Mouse (Mus musculus) erythroid progenitor cell, adult 5-6 weeks (primary cell): Measurements from ENCODE around the gene Efemp2. TPM values are rescaled to one million over a fixed set of nuclear protein-coding genes. Genes with fewer than 3 reads are reported as not detected.

Source experiments
- ATAC-seq: replicated peaks from 2 replicates; pipeline ENCODE4 v1.8.0; 2016; ENCODE audit warnings: moderate number of reproducible peaks, mild to moderate bottlenecking, moderate TSS enrichment, inconsistent platforms; ENCODE audit not compliant: poor library complexity, low FRiP score, severe bottlenecking
- total RNA-seq, 2 experiments: library from RNA; stranded (forward) in 1 of 2; stranded (reverse) in 1 of 2; fragments of 150-400 nt in 1 of 2; fragments of 186-747, 209-891 nt in 1 of 2; gene quantifications; 2 replicates each; pipeline versions ENCODE4 v1.2.3 to v1.2.4; 2015 to 2017; ENCODE audit warnings: low replicate concordance in 2 of 2

Gene Efemp2
- total RNA-seq (2015; ENCODE audit: low replicate concordance), result 5.0 TPM in 1 of 2 replicates, not detected in the other
- total RNA-seq (2017; ENCODE audit: low replicate concordance), result not detected in 2 replicates

DNA sequence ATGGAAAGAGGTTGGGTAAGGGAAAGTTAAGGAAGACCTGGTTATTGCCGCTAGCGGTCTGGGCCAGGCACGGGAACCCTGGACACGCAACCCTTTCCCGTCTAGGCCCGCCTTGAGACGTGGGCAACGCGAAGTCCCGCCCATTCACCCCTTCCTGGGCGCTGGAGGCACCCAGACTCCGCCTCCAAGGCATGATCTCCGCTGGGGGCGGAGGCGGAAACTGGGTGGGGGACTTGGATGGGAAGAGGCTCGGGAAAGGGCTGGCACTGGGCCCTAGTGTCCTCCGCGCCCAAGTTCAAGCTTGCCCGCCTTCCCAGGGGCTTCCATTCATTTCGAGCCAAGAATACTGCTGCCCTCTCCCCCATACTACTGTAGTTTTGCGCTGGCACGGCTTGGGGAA is at the start of gene Efemp2:
Gene Efemp2 (plus strand): TSS at position 235 of the 400 bp plus-strand sequence.
- no peak for ATAC-seq

DNA sequence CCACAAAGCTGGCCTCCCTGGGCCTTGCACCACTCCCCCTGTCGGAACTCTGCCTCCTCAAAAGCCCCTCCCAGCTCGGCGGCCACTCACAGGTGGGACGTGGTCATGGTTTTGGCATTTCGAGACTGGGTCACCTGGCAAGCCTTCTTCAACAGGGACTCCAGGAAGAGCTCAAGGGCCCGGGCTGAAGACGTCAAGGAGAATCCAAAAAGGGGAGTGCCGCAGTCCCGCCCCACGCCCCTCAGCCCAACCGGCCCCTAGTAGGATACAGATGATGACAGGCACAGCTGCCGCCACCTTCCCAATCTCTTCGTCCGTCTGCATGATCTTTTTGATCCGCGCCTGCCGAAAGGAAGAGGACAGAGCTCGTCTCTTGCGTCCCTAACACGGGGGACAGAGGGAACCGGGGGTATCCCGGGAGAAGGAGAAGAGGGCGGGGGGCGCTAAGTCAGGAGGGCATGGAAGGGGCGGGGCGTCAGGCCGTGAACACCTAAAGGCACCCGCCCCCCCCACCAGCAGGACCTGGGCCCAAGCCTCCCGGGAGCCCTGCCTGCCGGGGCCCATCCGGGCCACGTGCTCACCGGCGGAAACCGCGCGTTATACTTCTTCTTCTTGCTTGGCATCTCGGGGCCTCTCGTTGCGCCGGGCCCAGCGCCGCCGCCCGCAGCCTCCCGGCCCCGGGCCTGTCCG is 49.5 kb upstream of the Efemp2 start:
- peak; percentile 23 for ATAC-seq

DNA sequence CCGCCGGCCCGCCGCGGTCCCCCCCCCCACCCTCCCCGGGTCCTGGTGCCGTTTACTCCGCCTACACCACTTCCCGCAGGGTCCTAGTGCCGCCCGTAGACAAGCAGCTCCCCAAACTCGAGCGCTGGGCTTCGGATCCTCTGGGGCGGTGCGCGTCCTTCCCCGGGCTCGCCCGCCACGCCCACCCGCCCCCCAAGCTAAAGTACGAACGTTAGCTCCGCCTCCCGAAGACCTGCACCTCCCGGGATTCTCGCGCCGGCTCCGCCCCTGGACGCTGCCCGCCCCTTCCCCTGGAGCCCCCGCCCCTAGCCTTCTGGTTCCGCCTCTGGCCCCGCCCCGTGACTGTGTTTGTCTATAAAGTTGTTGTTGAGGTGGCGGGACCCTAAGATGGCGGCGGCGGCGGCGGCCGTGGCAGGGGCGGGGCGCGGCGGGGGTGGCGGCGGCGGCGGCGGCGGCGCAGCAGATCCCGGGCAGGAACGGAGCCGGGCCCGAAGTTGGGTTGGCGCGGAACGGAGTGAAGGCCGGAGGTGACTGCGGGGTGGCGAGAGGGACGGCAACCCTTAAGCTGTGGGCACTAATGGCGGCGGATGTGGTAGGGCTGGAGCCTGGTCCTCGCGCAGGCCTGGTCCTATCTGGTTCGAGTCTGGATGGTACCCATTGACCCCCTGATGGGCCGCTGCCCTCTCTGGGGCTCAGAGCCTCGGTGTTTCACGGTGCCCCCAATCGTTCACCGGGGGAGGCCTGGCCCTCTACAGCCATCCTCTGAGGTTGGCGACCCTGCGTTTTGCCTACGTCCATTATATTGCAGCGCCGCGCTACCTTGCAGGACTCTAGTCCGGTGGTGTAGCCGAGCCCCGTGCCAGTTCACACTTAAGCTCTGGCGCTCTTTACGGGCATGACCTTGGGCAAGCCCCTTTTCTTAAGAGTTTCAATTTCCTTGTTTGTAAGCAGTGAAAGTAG is 48.7 kb upstream of the Efemp2 start, which contains the start of the genes Drap1 and AI837181:
Gene Drap1 (minus strand): TSS at position 198 of the 960 bp plus-strand sequence.
Gene AI837181 (plus strand): TSS at position 363 of the 960 bp plus-strand sequence.
- ATAC-seq, result peak; percentile 78

DNA sequence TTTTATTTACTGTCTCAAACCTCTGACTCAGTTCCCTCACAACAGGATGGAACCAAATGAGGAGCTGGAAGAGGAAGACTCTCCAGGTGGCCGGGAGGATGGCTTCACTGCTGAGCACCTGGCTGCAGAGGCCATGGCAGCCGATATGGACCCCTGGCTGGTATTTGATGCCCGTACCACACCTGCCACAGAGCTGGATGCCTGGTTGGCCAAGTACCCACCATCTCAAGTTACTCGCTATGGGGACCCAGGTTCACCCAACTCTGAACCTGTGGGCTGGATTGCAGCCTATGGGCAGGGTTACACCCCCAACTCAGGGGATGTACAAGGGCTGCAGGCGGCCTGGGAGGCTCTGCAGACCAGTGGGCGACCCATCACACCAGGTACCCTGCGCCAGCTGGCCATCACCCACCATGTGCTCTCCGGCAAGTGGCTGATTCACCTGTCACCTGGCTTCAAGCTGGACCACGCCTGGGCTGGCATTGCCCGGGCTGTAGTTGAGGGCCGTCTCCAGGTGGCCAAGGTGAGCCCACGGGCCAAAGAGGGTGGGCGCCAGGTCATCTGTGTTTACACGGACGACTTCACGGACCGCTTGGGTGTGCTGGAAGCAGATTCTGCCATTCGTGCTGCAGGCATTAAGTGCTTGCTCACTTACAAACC is 47.7 kb upstream of the Efemp2 start:
- no peak for ATAC-seq

DNA sequence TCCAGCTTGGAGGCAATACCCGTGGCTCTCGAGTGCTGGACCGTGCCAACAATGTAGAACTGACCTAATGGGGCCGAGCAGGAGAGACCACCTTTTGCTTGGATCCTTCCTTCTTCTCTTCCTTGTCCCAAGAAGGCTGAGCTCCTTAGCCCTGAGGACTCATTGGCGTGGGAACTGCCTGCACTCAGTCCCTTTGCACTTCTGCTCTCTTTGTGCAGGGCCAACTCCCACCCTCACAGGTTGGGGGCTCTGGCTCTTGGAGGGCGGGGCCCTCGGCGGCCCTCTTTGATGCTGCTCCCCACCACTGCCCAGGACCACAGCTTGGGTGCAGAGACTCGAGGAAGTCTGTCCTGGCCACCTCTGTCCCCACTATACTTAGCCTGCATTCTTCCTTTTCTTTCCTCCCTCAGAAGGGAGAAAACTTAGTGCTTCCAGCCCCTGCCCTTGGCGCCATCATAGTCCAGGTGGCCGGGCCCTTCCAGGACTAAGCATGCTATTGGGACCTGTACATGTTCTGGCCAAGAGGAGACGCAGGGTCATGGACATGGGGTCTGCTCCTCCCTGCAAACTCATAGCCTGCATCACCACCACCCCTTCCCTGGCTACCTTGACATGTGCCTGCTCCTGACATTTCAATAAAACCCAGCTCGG is 47.0 kb upstream of the Efemp2 start:
- no peak for ATAC-seq

DNA sequence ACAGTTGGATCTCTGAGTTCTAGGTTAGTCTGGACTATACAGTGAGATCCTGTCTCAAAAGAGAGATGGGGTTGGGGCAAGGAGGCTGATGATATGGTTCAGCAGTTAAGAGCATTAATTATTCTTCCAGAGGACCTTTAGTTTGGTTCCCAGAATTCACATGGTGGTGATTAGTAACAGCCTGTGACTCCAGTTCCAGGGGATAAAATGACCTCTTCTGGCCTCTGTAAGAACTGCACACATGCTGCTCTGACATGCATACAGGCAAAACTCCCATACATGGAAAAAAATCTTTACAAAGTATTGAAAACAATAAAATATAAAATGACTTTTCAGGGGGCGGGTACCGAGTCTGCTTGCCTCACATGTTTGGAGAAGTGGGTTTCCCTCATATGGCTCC is 45.7 kb upstream of the Efemp2 start:
- ATAC-seq, result no peak

DNA sequence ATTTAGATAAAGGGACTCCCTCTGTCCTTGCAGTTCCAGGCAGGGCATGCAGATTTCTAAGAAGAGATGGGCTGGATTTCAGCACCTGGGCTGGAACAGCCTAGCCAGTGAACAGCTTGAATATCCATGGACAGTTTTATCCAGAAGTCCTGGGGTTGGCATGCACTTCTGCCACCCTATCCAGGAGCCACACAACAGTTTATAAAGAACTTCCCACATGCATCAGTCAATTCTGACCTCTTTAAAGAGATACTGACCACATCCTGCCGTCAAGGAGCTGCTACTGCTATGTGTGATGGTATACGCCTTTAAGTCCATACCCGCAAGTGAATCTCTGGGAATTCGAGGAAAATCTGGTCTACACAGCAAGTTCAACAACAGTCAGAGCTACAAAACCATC is 44.5 kb upstream of the Efemp2 start:
- no peak for ATAC-seq

DNA sequence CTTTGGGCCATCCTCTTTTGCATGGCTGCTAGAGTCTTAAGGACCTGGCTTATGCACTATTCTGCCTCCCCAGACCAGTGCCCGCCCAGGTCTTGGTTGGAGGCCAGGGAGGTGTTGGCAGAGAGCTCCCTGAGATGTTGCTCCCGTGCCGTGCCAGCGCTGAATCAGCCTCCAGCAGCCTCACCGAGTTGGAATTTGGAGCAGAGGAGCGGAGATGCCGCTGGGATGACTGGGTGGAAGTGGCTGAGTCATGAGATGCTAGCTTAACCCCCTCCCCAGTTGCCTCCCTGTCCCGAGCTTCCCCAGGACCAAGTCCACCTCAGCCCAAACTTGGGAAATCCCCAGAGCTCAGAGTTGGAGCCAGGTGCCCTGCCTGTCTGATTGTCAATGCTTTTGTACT is 43.9 kb upstream of the Efemp2 start:
- no peak for ATAC-seq

DNA sequence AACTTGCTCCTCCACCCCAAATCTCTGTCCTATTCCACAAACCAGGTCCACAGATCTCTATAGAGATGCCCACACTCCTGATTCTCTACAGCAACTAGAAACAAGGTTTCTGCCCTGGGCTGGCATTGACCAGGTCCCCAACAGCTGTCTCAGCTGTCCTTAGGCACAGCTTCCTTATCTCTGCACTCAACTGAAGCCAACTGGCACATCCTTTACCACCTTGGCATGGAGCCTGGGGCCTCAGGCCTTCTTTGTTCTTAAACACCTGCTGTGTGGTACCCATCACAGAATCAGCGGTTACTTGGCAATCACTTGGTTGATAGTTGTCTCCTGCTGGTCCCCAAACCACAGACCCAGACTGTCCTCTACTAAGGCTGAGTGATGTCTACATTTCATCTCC is 43.3 kb upstream of the Efemp2 start:
- no peak for ATAC-seq

DNA sequence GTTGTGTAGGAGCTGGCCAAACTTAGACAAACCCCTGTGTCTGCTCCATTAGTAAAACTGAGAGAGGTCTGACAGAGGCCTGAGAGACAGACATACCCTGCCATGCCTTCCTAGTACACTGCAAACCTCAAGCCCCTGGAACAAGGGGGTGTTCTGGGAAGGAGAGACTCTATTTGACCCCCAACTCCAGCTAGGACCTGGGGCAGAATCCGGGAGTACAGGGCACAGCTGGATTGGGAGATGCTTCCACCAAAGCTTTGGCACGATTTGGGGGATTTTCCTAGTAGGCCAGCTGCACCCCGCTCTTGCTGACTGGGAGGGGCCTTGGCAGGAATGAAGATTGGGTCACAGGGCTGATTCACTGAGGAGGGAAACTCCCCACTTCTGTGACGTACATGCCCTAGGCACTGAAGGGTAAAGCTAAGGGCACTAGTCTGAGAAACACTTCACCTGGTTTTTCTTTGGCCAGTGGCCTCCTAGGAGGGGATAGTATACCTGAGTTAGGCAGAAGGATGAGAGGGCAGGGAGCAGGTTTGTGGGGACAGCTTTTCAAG is 41.8 kb upstream of the Efemp2 start:
- ATAC-seq, result no peak

DNA sequence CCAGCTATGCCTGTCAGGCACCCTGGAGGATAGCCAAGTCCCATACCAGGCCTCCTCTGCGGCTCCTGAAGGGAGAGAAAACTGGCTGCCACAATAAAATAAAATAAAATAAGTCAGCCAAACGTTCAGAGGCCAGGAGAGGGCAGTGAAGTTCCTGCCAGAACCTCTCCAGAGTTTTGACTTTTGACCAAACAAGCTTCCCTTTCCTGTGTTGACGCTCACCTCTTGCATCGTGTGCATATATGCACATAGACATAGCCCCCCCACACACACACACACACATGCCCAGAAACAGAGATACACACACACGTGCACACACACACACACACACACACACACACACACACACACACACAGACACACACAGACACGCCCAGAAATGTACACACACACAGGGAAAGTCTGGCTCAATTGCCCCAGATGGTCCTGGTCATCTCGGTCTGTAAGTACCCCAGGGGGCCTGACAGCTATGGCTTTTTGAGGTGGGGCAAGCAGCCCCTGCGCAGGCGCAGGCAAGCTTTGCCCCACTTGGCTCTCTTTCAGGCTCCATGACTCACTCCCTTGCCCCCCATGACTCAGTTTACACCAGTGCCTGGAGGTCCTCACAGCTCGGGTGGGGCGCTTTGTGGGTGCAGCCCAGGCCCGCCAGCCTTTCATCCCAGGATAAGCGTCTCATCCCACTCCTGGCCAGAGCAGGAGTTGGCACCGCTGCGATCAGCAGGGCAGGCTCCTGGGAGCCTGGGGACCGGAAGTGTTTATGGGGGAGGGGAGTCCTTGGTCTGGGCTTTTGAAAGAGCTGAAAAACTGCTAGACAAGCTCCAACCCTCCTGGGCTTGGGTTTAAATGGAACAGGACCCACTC is 40.5 kb upstream of the Efemp2 start:
- no peak for ATAC-seq

DNA sequence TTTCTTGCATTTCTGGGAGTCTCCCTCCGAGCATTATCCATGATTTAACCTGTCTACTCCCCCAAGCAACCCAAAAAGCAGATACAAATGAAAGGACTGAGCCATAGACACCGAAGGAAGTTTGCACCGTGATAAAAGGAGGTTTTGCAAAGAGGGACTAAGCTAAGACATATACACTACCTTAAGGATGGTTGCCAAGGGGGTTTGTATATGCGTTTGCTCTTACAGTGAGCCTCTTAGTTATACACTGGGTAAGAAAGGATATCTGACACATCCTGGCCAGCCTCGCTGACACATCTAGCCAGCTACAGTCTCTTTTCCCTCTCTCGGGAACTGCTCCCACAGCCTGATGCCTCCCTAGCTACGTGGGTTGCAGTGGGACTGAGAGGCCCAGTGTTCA is 39.8 kb upstream of the Efemp2 start:
- ATAC-seq, result no peak

DNA sequence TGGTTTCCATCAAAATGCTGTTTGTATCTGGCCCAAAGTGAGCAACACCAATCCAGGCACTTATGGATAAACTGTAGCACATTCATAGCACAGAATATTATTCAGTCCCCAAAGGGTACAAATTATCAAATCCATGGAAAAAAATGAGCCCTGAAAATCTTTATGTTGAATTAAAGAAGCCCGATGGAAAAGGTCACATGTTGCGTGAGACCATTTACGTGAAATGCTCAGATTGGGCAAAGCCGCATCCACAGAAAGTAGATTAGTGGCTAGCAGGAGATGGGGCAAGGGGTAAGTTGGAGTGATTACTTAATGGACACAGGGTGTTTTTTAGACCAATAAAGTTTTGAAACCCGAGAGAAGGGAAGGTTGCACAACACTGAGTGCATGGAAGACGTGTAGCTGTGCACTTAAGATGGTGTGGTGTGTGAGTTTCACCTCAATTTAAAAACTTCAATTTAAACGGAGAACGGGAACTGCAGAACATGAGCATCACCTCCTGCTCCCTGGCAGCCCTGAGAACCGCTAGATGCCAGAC is 29.3 kb upstream of the Efemp2 start:
- no peak for ATAC-seq

DNA sequence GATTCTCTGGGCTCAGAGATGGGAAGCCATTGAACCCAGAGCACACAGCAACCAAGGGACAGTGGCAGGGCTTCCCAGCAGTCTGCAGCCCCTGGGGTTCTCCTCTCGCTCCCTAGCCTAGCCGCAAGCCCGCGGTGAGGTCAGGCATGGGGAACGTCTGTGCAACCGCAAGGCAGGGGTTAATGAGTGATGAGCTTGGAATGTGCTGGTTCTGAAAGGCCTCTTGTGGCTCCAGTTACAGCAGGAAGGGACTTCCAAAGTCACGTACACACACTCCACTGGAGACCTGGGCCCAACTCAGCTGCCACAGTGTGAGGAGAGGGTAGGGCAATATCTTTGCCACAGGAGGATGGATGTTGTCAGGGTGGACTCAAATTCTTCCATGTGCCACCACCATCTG is 28.8 kb upstream of the Efemp2 start:
- ATAC-seq, result no peak

DNA sequence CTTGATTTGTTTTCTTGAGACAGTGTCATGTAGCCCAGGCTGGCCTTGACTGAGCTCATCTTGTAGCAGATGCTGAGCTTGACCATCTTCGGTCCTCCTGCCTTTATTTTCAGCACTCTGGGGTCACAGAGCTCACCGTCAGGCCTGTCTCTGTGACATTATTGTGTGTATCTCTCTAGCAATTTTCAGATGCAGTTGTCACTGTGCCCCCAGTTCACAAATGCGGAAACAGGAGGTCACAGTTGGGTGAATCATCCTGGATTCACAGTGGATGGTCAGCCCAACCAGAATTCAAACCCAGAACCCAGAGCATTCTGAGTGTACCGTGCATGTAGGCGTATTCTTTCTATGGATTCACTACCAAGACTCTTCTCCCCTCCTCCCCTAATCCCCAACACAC is 28.0 kb upstream of the Efemp2 start:
- no peak for ATAC-seq

DNA sequence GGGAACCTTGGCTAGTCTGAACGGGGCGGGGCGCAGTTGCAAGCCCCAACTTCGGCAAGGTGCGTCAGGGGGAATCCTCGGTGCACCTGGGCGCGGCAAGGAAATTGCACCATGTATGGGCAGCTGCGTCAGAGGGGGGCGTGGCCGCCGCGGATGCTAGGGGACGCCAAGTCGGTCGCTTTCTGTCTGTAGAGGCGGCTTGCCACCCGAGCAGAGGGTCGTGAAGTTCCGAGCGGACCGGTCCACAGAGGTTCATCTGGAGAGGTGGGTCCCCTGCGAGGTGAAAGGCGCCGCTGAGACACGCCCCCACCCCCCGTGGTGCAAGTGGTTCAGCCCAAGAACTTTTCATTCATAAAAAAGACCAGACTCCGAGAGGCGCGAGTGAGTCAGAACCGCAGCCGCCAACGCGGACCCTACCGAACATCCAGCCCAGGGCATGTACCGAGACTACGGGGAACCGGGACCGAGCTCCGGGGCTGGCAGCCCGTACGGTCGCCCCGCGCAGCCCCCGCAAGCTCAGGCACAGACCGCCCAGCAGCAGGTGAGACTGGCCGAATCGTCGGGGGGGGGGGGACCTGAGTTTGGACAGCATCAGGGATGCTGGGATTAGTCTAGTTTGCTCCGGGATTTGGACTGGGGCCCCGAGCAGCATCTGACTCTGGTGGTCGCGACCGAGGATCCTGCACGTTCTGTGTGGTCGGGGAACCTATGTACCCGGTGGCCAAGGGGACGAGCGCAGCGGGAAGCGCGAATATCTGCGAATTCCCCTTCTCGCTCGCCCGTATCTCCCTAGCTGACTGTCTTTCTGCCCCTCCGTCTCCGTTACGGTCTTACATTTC is 26.0 kb upstream of the Efemp2 start, which contains the start of gene Fosl1:
Gene Fosl1 (plus strand): TSS at position 33 of the 839 bp plus-strand sequence.
- peak; percentile 56; the same call in 1 of the 2 replicates for ATAC-seq
